Mouse (Mus musculus): ENCODE data around the gene Tmem170b. TPM values are rescaled to one million over a fixed set of nuclear protein-coding genes. Genes with fewer than 3 reads are reported as not detected.

The Tmem170b gene
- polyA plus RNA-seq, 1 experiment: 1.1 TPM

DNA sequence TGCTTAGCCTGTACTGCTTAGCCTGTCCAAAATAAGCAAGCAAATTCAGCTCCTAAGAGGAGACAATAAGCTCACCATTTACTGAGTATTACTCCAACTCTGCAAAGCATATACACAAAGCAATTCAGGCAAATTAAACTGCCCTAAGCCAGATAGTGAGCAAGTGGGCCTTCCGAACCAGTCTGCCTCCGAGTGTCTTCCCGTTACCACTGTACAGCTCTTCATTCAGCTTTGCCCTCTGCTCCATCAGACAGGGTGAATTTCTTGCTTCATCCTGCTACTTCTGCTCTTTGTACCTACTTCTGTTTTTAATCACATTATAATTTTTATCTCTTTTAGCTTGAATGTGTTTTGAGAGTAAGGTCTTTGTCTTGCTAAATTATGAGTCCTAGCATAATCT is 1.9 kb downstream of the Tmem170b start:
- H3ac ChIP-seq (ENCODE audit: control insufficient read depth, insufficient read length): no peak overlapping the region
- no peaks in the 10 kb centered on the region for H3K36me3 ChIP-seq (ENCODE audit: control insufficient read depth, insufficient read depth)
- no peak for TF ChIP-seq SRF (IDR thresholded peaks at IDR 0.05; ENCODE audit: control insufficient read depth, insufficient read length, low read depth)
- no peak for TF ChIP-seq POLR2A (IDR thresholded peaks at IDR 0.05; ENCODE audit: insufficient read length, low read depth)
- no peak for TF ChIP-seq MYOG (IDR thresholded peaks at IDR 0.05; ENCODE audit: control insufficient read depth in 1 of 3, insufficient read depth in 1 of 3, insufficient read length in 2 of 3, low read depth in 2 of 3)
- no peak for TF ChIP-seq TCF3 (IDR thresholded peaks at IDR 0.05; ENCODE audit: insufficient read length, low read depth)
- no peak for TF ChIP-seq REST (IDR thresholded peaks at IDR 0.05; ENCODE audit: insufficient read depth, insufficient read length)
- H3K4me2 ChIP-seq (ENCODE audit: low read depth): peak overlapping the region; percentile 93
- H3K79me2 ChIP-seq (ENCODE audit: control insufficient read depth, insufficient read depth): peaks cover 24% of the 10 kb centered on the region
- no peak overlapping the region for H3K4me3 ChIP-seq
- H3K27me3 ChIP-seq (ENCODE audit: control insufficient read depth, insufficient read depth, insufficient read length): no peaks in the 10 kb centered on the region

- Histone ChIP-seq H3ac (ENCODE audit: control insufficient read depth, insufficient read length) (no peak overlapping the region), H3K4me3 (no peak overlapping the region), H3K79me2 (ENCODE audit: control insufficient read depth, insufficient read depth) (peaks cover 24% of the 10 kb centered on the region), H3K27me3 (ENCODE audit: control insufficient read depth, insufficient read depth, insufficient read length) (no peaks in the 10 kb centered on the region), H3K4me2 (ENCODE audit: low read depth) (no peak overlapping the region), H3K36me3 (ENCODE audit: control insufficient read depth, insufficient read depth) (no peaks in the 10 kb centered on the region)
- no peak for TF ChIP-seq POLR2AphosphoS2 (IDR thresholded peaks at IDR 0.05; ENCODE audit: insufficient read length, low read depth)
Observed at GRCm38 (mm10) chr13:41608559-41608958, 2.9 kb downstream of the Tmem170b start.

GRCm38 (mm10) chr13:41611046-41611445 is 5.3 kb downstream of the Tmem170b start:
- H3K4me3 ChIP-seq: no peak overlapping the region
- H3K27me3 ChIP-seq (ENCODE audit: control insufficient read depth, insufficient read depth, insufficient read length): no peaks in the 10 kb centered on the region
- TF ChIP-seq REST (IDR thresholded peaks at IDR 0.05; ENCODE audit: insufficient read depth, insufficient read length) (no peak), TCF12 (IDR thresholded peaks at IDR 0.05; ENCODE audit: insufficient read depth, poor library complexity, severe bottlenecking) (no peak), SRF (IDR thresholded peaks at IDR 0.05; ENCODE audit: control insufficient read depth, insufficient read length, low read depth) (no peak), USF1 (IDR thresholded peaks at IDR 0.05; ENCODE audit: low read depth) (no peak), TCF3 (IDR thresholded peaks at IDR 0.05; ENCODE audit: insufficient read length, low read depth) (no peak), MAX (IDR thresholded peaks at IDR 0.05; ENCODE audit: low read depth) (no peak), POLR2A (IDR thresholded peaks at IDR 0.05; ENCODE audit: insufficient read length, low read depth) (no peak), CEBPB (IDR thresholded peaks at IDR 0.05; ENCODE audit: insufficient read depth, poor library complexity, severe bottlenecking) (no peak), MYOD1 (IDR thresholded peaks at IDR 0.05; ENCODE audit: control insufficient read depth in 1 of 3, insufficient read length in 2 of 3, low read depth in 2 of 3) (no peak), MYOG (IDR thresholded peaks at IDR 0.05; ENCODE audit: control insufficient read depth in 1 of 3, insufficient read depth in 1 of 3, insufficient read length in 2 of 3, low read depth in 2 of 3) (no peak), POLR2AphosphoS2 (IDR thresholded peaks at IDR 0.05; ENCODE audit: insufficient read length, low read depth) (no peak), E2F4 (IDR thresholded peaks at IDR 0.05; ENCODE audit: insufficient read depth) (no peak)
- H3K4me2 ChIP-seq (ENCODE audit: low read depth): no peak overlapping the region
- H3ac ChIP-seq (ENCODE audit: control insufficient read depth, insufficient read length): no peak overlapping the region
- H3K36me3 ChIP-seq (ENCODE audit: control insufficient read depth, insufficient read depth): no peaks in the 10 kb centered on the region
- peaks cover 38% of the 10 kb centered on the region for H3K79me2 ChIP-seq (ENCODE audit: control insufficient read depth, insufficient read depth)

DNA sequence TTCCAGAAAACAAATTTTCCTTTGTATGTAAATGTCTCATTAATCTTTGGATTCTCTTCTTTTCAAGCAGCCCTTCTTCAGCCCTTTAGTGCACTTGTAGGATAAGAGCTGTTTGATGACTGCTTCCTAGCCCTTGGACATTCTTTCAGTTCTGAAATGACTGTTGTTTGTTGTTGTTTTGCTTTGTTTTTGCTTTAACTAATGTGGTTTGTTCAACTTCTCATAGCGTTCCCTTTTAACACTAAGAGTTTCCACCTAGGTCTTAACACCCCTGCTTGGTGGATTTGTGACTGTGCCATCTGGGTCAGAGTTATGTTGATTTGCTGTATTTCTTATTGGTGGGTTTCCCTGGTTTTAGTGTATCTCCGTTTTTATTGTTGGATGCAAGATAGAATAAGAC is 8.8 kb downstream of the Tmem170b start:
- no peaks in the 10 kb centered on the region for H3K36me3 ChIP-seq (ENCODE audit: control insufficient read depth, insufficient read depth)
- no peak overlapping the region for H3ac ChIP-seq (ENCODE audit: control insufficient read depth, insufficient read length)
- no peak overlapping the region for H3K4me3 ChIP-seq
- TF ChIP-seq POLR2A (IDR thresholded peaks at IDR 0.05; ENCODE audit: insufficient read length, low read depth) (no peak), CEBPB (IDR thresholded peaks at IDR 0.05; ENCODE audit: insufficient read depth, poor library complexity, severe bottlenecking) (no peak), SRF (IDR thresholded peaks at IDR 0.05; ENCODE audit: control insufficient read depth, insufficient read length, low read depth) (no peak), USF1 (IDR thresholded peaks at IDR 0.05; ENCODE audit: low read depth) (no peak), MYOG (IDR thresholded peaks at IDR 0.05; ENCODE audit: control insufficient read depth in 1 of 3, insufficient read depth in 1 of 3, insufficient read length in 2 of 3, low read depth in 2 of 3) (no peak), REST (IDR thresholded peaks at IDR 0.05; ENCODE audit: insufficient read depth, insufficient read length) (no peak), E2F4 (IDR thresholded peaks at IDR 0.05; ENCODE audit: insufficient read depth) (no peak), TCF3 (IDR thresholded peaks at IDR 0.05; ENCODE audit: insufficient read length, low read depth) (no peak), POLR2AphosphoS2 (IDR thresholded peaks at IDR 0.05; ENCODE audit: insufficient read length, low read depth) (no peak)
- H3K4me2 ChIP-seq (ENCODE audit: low read depth): no peak overlapping the region
- H3K79me2 ChIP-seq (ENCODE audit: control insufficient read depth, insufficient read depth): peaks cover 31% of the 10 kb centered on the region
- H3K27me3 ChIP-seq (ENCODE audit: control insufficient read depth, insufficient read depth, insufficient read length): no peaks in the 10 kb centered on the region

GRCm38 (mm10) chr13:41614982-41615381 is 9.3 kb downstream of the Tmem170b start:
- Histone ChIP-seq H3K79me2 (ENCODE audit: control insufficient read depth, insufficient read depth) (peaks cover 31% of the 10 kb centered on the region), H3K27me3 (ENCODE audit: control insufficient read depth, insufficient read depth, insufficient read length) (no peaks in the 10 kb centered on the region), H3K4me2 (ENCODE audit: low read depth) (no peak overlapping the region), H3ac (ENCODE audit: control insufficient read depth, insufficient read length) (no peak overlapping the region), H3K36me3 (ENCODE audit: control insufficient read depth, insufficient read depth) (no peaks in the 10 kb centered on the region), H3K4me3 (no peak overlapping the region)
- TF ChIP-seq E2F4 (IDR thresholded peaks at IDR 0.05; ENCODE audit: insufficient read depth): no peak
- TF ChIP-seq TCF12 (IDR thresholded peaks at IDR 0.05; ENCODE audit: insufficient read depth, poor library complexity, severe bottlenecking): no peak
- no peak for TF ChIP-seq REST (IDR thresholded peaks at IDR 0.05; ENCODE audit: insufficient read depth, insufficient read length)
- no peak for TF ChIP-seq USF1 (IDR thresholded peaks at IDR 0.05; ENCODE audit: low read depth)
- TF ChIP-seq POLR2AphosphoS2 (IDR thresholded peaks at IDR 0.05; ENCODE audit: insufficient read length, low read depth): no peak
- no peak for TF ChIP-seq MYOG (IDR thresholded peaks at IDR 0.05; ENCODE audit: control insufficient read depth in 1 of 3, insufficient read depth in 1 of 3, insufficient read length in 2 of 3, low read depth in 2 of 3)
- no peak for TF ChIP-seq SRF (IDR thresholded peaks at IDR 0.05; ENCODE audit: control insufficient read depth, insufficient read length, low read depth)
- no peak for TF ChIP-seq POLR2A (IDR thresholded peaks at IDR 0.05; ENCODE audit: insufficient read length, low read depth)
- no peak for TF ChIP-seq MAX (IDR thresholded peaks at IDR 0.05; ENCODE audit: low read depth)
- TF ChIP-seq TCF3 (IDR thresholded peaks at IDR 0.05; ENCODE audit: insufficient read length, low read depth): no peak
- TF ChIP-seq CEBPB (IDR thresholded peaks at IDR 0.05; ENCODE audit: insufficient read depth, poor library complexity, severe bottlenecking): no peak
- no peak for TF ChIP-seq MYOD1 (IDR thresholded peaks at IDR 0.05; ENCODE audit: control insufficient read depth in 1 of 3, insufficient read length in 2 of 3, low read depth in 2 of 3)
